Mouse (Mus musculus) kidney, postnatal 10 days (tissue): ENCODE measurements around the gene Plpp2.
A peak's percentile ranks its signal among the peaks of the same experiment; 100 is the strongest.

Experiments
- DNase-seq: peaks from one replicate; pipeline ENCODE4 v3.0.0; 2021; ENCODE audit warnings: mixed read lengths

The Plpp2 gene

DNA sequence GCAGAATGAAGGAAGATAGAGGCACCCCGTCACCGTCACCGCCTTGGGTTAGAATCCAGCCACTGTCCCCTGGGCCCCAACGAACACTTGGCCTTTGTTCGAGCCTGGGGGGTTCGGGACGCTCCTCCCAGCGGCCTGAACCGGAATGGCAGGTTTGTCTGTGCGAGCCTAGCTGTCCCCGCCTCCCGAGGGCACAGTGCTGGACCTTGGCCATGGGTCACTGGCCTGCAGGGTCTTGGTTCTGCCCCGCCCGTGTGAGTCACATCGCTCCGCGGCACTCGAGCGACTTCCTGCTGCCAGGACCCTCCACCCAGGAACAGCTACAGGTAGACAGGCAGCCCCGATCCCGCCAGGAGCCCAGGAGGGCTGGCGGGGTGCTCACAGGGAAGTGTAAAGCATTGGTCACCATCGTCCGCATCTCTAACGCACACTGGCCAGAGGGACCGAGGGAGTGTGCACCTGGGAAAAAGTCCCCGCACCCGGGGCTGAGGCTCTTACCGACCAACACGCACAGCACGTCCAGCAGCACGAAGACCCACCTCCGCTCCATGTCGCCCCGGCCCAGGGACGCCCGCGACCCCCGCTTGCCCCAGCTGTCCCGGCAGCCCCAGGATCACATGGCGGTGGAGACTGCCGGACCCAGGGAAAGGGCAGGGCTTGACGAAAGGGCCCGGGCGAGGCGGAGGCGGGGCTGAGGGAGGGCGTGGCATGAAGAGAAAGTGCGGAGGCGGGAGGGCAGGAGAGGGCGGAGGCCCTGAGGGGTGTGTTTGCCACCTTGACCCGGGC is at the start of gene Plpp2:
Gene Plpp2, minus strand, starts transcription at position 671 of the 786 bp plus-strand sequence.
- DNase-seq: peak; percentile 89

DNA sequence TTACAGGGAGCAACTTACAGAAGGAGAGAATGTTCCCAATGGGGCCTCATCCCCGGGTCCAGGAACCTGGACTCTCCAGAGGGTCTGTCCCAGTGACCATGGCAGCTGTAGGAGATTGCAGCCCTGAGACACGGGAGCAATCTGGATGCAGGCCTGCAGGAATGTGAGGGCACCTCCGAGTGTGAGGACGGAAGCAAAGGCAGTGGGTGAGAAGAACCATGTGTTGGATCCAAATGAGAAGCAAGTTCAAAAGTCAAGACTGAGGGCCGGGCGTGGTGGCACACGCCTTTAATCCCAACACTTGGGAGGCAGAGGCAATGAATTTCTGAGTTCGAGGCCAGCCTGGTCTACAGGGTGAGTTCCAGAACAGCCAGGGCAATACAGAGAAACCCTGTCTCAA is 47.9 kb upstream of the Plpp2 start:
- DNase-seq: no peak

DNA sequence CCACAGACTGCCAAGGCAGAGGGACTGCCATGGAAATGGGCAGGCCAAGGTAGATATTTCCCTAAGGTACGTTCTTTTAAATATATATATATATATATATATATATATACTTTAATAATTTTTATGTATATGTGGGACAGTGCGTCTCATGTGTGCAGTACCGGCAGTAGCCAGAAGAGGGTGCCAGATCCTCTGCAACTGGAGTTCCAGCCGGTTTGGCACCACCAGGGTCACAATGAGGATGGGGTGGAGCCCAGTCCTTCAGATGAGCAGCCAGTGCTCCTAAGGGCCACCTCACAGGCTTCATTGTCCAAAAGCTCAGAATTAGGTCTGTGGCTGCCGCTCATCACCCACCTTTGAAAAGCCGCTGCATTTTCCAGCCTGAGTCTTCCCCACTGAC is 47.2 kb upstream of the Plpp2 start:
- peak; percentile 67 for DNase-seq

DNA sequence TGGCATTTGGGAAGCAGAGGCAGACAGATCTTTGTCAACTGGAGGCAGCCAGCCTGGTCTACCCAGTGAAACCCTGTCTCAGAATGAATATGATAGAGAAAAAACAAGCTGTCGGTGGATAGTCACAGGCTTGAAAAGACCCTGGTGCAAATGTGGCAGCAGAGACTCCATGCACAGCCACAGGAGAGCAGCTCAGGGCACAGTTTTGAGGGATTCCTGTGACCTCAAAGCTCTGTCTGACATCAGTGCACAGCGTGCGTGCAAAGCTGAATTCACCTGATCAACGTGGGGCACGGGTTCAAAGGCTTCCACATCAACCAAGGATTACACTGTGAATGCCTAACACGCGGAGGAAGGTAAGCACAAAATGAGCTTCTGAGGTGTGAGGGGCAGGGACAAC is 46.8 kb upstream of the Plpp2 start:
- no peak for DNase-seq

DNA sequence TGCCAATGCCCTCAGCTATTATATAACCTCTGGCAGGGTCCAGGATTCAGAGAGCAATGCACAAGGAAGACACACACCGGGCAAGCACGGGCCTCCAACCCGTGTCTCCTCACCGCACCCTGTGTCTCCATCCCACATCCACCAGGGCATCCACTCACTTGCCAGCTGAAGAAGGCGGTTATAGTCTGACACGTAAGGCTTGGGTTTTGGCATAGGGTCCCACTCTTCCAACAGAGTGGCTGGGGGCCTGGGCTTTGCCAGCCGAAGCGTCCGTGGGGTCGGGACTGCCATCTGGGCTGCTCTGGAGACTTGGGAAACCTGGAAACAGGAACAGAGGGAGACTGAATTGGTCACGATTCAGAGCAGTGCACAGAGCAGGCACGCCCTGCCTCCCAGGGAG is 46.2 kb upstream of the Plpp2 start:
- DNase-seq: no peak

DNA sequence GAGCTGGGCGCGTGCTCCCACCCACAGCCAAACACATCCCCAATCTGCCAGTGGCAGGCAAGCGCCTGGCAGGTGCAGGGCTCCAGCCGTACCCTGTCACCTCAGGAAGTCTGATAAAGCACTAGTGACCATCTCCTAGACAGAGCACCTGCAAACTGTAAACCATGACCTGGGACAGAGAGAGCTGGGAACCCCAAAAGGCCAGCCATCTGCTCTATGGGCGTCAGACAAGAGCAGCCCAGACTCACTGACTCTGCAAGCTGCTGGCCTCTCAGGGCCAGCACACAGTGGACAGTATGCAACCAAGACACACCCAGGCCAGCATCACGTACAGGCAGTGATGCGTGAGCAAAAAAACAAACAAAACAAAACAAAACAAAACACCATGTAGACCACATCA is 45.3 kb upstream of the Plpp2 start:
- no peak for DNase-seq

DNA sequence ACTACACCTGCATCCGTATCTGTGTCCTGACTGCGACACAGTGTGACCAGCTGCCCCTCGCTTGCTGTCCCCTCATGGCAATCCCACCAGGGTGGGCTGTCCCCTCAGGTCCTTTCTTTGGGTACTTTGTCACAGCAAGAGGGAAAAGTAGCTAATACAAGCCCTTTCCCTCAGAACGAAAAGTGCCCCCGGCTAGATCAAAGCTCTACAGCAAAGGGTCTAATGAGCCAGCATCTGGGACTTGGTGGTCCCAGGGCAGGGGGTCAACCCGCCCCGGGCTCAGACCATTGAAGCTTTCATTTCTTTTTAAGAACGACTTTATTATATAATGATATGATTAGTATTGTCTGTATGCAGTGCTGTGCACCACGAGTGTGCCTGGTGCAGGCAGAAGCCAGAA is 44.7 kb upstream of the Plpp2 start:
- DNase-seq: no peak

DNA sequence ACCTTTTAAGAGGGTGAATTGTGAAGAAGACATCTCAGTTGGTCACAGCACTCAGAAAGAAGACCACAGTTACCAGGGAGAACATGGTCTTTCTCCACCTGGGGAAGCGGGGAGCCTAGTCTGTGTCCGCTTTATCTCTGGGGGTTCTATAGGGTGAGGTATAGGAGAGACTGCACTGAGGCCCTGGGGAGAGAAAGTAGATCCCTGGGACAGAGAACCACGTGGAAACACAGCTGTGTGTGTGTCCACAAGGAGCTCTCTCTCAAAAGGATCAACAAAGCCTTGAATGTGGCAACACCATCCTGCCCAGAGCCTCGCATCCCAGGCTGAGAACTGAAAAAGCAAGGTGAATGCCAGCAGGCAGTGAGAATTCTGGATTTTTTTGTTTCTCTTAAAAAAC is 43.8 kb upstream of the Plpp2 start:
- no peak for DNase-seq

DNA sequence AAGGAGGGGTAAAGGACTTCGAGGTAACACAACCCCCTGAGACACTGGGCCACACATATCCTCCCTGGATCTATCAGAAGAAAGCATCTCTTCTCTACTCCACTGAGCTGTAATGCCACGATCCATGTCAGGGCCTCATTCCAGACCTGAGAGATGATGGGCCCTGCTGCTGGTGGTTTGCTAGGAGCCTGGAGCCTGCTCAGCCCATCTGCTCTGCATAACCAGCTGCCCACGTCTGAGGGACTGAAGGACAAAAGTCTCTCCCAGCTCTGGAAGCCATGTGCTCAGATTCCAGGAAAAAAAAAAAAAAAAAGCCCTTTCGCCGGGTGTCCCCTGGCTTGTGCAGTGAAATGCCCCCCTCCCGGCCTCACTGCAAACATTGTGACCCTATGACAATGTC is 42.2 kb upstream of the Plpp2 start:
- no peak for DNase-seq

DNA sequence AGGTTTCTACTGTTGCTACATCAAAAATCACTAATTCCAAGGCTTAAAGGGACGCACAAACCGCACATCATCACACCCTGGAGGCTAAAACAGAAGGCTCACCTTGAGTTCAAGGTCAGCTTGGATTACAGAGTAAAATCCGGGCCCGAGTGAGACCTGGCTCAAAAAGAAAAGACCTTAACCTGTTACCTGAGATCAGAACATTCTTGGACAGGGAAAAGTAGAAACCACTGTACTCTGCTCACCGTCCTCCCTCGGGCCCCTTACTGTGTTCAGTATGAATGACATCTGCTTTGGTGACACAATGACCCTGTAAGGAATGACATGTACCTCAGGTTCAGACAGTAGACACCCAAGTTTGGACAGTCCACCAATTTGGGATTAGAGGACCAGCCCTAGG is 41.2 kb upstream of the Plpp2 start:
- DNase-seq: no peak

DNA sequence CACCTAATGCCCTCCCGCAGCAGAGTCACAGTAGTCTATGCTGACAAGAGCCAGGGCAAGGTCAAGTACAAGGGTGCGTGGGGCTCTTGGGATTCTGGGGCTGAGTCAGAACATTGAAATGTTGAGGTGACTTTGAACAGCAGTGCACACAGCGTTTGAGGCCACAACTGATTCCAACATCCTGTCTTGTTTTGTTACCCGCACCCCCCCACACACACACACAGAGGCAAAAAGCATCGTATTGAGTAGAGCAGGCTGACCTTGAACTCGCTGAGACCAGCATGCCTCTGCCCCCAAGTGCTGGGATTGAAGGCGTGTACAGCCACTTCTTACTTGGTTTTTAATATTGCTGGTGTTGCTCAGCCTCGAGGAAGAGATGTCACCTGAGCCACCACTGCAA is 40.8 kb upstream of the Plpp2 start:
- no peak for DNase-seq

DNA sequence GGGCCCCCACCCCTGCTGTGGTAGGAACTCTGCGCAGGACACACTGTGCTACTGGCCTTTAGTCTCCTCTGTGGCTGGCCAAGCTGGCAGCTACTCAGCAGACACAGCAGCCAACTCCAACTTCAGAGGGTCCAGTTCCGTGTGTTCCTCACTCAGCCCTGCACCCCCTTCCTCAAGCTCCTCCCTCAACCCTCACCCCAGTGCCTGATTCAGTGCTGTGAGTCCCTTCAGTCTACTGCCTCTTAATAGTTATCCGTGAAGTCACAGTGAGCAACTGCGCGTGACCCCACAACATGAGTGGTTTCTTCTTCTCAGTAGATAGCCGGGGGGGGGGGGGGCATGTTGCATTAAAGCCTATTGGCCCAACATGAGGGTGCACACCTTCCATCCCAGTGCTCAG is 40.0 kb upstream of the Plpp2 start:
- DNase-seq: no peak

DNA sequence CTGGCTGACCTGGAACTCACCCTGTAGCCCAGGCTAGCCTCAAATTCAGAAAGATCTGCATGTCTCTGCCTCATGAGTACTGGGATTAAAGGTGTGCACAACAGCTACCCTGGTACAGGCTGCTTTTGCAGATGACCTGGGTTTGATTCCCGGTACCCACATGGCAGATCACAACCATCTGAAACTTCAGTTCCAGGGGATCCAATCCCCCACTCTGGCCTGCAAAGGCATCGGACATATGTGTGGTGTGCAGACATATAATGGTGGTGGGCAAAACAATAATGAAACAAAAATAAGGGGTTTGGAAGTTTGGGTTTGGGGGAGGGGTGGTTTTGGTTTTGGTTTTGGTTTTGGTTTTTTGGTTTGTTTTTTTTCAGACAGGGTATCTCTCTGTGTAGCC is 37.7 kb upstream of the Plpp2 start:
- no peak for DNase-seq

DNA sequence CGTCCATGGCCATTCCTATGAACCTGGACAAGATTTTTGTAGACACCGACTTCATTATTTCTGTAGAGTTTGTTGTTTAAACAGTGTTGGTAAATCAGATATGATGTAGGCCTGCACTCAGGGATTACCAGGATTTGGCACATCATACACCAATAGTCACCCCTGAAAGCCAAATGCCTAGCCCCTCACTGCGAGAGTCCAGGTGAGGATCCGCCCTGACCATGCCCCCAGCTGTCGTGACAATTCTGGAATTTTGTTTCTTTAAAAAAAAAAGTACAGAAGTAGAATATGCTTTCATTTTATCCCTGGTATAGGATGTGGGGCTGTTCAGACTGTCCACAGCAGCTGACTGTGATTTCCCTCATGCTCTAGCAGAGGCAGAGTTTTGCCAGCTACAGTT is 36.3 kb upstream of the Plpp2 start:
- no peak for DNase-seq

DNA sequence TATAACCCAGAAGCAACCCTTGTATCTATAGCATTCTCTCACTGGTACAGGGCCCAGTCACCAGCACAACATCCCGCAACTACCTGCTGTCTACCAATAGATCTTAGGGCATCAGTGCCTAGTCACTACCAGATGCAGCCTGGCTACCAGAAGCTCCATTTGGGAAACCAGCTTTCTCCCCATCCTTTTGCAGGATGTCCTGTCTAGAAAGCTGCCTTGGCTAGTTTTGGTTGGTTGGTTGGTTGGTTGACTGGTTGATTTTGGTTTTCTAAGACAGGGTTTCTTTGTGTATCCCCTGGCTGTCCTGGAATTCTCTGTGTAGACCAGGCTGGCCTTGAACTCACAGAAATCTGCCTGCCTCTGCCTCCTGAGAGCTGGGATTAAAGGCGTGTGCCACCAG is 26.1 kb upstream of the Plpp2 start:
- DNase-seq: peak; percentile 1

DNA sequence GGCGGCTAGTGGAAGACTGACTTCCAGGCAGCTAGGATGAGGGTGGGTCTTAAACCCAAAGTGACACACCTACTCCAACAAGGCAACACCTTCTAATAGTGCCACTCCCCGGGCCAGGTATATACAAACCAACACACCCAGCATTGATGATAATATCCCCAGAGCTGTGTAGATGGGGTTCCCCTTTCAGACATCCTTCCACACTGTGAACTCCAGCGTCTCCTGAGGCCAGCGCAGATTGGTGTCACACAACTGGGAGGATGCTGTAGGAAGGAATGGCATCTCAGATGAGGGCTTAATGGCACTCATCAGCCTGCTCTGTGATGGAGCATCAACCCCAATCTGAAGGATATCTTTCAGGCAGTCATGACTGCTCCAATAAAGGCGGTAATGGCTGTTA is 23.9 kb upstream of the Plpp2 start:
- DNase-seq: peak; percentile 1

DNA sequence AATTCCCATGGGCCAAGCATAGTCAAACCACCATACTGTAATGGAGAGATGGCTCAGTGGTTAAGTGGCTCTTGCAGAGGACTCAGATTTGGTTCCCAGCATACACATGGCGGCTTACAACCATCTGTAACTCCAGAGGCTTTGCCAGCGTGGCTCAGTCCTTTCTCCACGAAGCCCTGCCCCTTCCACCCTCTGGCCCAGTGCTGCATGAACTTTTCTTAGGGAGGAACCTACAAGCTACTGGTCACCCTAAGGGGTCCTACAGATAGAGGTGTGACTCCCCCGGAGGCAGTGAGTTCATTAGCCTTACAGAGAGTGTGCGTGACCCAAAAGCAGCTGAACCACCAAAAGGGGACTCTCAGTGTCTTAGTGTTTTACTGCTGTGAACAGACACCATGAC is 23.4 kb upstream of the Plpp2 start:
- peak; percentile 1 for DNase-seq

DNA sequence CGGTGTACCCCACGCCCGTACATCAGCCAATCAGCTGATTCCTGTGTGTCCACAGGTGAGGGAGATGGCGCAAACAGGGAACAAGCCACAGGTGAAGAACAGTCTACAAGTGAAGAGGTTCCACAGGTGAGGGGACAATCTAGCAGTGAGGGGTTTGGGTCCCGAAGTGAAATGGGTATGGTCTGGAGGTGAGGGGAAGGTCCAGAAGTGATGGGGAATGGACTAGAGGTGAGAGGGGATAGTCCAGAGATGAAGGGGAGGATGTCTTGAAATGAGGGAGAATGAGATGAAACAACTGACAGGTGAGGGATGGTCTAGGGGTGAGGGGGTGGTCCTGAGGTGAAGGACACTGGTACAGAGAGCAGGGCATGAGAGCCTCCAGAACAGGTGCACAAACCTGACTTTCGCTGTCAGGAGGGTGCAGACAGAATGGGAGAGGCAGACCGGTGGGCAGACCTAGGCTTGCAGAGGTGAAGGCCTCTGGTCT is 21.7 kb upstream of the Plpp2 start:
- peak; percentile 10 for DNase-seq

DNA sequence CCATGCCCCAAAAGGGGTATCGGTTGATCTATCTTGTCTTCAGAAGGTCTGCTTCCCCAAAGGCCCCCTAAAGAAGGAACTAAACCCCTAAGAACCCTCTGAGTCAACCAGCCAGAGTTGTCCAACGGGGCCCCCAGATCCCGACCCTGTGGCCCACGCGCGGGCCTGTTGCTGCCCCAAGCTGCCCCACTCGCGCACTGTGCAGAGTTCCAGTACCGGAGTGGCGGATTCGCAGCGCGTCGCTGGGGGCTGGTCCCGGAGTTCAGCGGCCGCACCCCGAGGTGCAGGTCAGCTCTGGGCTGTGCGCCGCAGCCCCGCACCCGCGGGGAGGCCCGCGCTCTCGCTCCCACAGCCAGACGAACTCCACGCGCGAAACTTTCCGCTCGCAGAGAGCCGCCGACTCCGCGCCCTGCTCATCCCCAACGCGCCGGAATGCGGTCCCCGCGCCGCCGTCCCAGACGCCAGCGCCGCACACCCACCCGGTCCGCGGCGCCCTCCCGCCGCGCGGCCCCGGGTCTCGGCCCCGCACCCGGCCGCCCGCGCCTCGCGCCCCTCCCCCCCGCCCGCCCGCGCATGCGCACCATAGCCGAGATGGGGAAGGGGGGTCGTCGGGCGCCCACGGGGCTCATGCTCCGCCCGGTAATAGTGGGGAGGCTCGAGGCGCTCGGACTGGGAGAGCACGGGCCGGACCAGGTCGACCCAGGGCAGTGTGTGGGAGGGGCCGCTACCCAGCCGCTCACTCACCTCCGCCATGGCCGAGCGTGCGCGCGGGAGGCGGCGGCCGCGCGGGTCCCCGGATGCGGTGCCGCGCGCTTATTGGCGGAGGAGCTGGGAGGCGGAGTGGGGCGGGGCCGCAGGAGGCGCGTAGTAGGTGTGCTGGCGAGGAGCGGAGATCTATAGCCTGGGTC is 21.0 kb upstream of the Plpp2 start, which contains the start of gene Mier2:
Gene Mier2, minus strand, starts transcription at position 870 of the 908 bp plus-strand sequence.
- peak; percentile 86 for DNase-seq

DNA sequence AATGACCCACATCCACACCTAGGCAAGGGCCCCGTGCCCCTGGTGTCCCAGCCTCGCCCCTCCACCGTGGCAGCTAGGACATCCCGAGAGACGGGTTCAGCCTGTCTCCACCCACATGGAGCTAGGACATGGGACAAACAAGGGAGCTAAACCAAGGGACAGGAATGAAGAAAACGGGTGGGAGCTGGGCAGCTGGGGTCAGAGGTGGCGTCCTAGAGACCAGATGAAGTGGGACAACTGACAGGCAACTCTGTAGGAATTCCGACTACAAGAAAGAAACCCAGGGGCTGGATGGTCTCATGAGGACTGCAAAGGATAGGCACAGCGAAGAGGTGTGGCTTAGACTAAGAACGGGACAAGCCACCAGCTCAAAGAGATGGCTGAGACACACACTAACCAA is 20.1 kb upstream of the Plpp2 start:
- DNase-seq: peak; percentile 14

DNA sequence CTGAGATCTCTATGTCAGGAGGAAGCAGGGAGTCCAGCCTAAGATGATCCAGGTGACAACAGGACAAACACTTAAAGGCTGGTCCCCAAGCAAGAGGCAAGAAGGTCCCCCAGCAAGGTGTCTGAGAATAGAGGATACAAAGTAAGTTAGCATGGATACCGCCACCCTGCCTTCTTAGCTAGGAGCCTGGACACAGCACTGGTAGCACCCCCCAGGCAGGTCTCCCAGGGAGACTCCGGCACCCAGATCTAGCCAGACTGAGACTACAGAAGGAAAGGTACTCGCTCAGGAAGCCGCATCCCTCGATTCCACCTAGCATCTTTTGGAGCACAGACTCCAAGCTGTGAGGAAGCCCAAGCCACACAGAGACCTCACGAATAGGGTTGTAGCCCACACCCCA is 19.6 kb upstream of the Plpp2 start:
- peak; percentile 7 for DNase-seq

DNA sequence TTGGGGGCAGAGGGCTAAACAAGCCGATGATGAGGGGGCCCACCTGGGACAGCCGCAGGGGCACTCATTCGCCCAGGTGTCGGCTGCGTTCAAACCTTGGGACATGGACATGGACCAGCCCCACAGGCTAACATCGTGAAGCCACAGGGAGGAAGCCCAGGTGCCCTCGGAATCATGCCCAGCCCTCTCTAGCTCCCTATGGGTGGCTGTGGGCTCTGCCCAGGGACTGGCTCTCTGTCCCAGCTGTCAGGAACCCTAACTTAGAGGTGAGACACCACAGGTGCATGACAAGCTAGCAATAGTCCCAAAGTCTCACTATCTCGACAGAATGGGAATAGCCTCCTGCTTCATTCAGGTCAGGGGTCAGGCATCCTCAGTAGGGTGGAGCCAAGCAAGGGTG is 18.9 kb upstream of the Plpp2 start:
- DNase-seq: peak; percentile 4

DNA sequence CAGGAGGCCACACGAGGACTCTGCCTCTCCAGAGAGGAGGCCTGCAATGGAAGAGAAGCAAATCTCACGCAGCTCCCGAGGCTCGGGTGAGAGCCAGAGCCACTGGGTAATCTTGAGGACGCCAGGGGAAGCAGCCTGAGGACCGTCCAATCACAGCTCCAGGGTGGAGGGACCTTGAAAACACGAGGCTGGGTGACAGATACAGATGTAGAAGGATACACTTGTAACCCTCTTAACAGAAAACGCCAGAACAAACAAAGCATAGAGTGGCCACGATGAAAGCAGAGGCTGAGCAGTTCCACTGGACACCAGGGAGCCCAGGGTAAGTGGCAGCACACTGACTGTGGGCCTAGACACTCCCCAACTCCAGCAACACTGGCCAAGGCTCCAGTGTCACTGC is 16.8 kb upstream of the Plpp2 start:
- peak; percentile 3 for DNase-seq
